Mouse (Mus musculus) heart, adult 2 months (tissue): ENCODE measurements at regions not wholly inside any gene's neighbourhood (a gene's known extent, or its start where the extent isn't known, plus 50 kb on each side); places are given as distances from the start of the nearest gene placed in this dataset.
A peak's percentile ranks its signal among the peaks of the same experiment; 100 is the strongest.

Experiments
- DNase-seq, 2 experiments: peaks; one replicate each; pipeline ENCODE4 v3.0.0; 2021
- H3K27ac ChIP-seq: fragments of 200-600 bp; 2 replicates; pipeline ENCODE4 v1.8.1; 2022
- H3K27me3 ChIP-seq: fragments of 200-500 bp; 2 replicates; pipeline ENCODE4 v1.6.1; 2012; ENCODE audit warnings: mild to moderate bottlenecking, low read length, inconsistent platforms, mixed read lengths; ENCODE audit not compliant: control insufficient read depth, insufficient read depth
- H3K36me3 ChIP-seq: fragments of 200-500 bp; 2 replicates; pipeline ENCODE4 v1.6.1; 2012; ENCODE audit warnings: low read length, inconsistent platforms; ENCODE audit not compliant: control insufficient read depth, insufficient read depth
- H3K4me1 ChIP-seq: fragments of 200-500 bp; 2 replicates; pipeline ENCODE4 v1.6.1; 2011; ENCODE audit warnings: low read length; ENCODE audit not compliant: control insufficient read depth, insufficient read depth
- H3K4me3 ChIP-seq: fragments of 200-600 bp; 2 replicates; pipeline ENCODE4 v1.8.1; 2022
- H3K79me2 ChIP-seq: fragments of 200-500 bp; replicated peaks from 2 replicates; pipeline ENCODE4 v1.6.1; 2012; ENCODE audit warnings: mild to moderate bottlenecking, inconsistent platforms, low read length, moderate library complexity, mixed read lengths; ENCODE audit not compliant: control insufficient read depth, insufficient read depth
- H3K9ac ChIP-seq: fragments of 200-500 bp; 2 replicates; pipeline ENCODE4 v1.6.1; 2012; ENCODE audit warnings: low read depth, mild to moderate bottlenecking, control low read depth, inconsistent platforms, low read length, mixed read lengths
- CTCF ChIP-seq: fragments of 200-600 bp; IDR thresholded peaks from 2 replicates; pipeline ENCODE4 v1.8.1; 2022; ENCODE audit warnings: antibody characterized with exemption, mild to moderate bottlenecking, moderate library complexity
- EP300 ChIP-seq: fragments of 200-500 bp; IDR thresholded peaks from 2 replicates; pipeline ENCODE4 v1.6.1; 2011; ENCODE audit warnings: low read depth, low read length, control low read depth; ENCODE audit not compliant: insufficient read depth
- POLR2A ChIP-seq: fragments of 200-500 bp; IDR thresholded peaks from 2 replicates; pipeline ENCODE4 v1.6.1; 2011; ENCODE audit warnings: mild to moderate bottlenecking, low read depth, low read length, control low read depth; ENCODE audit not compliant: insufficient read depth
- WGBS: fragments of 180-500 bp; shearing (Covaris S2); methylation state at CpG from one replicate; pipeline ENCODE4 v1.1.7; 2018; 5-methylcytosine and 5-hydroxymethylcytosine counted together
- intact Hi-C: fragments of 180-260 bp; cut with DNase I; formaldehyde crosslinking; loops from one replicate; pipeline ENCODE4 v1.15.1; 2025

- no peaks in the 10 kb centered on the region for H3K36me3 ChIP-seq
- no peak overlapping the region for H3K27ac ChIP-seq
Measured at GRCm38 (mm10) chr13:107458730-107459129, 436.8 kb upstream of the Kif2a start.

GRCm38 (mm10) chr13:107457270-107457669, 435.3 kb upstream of the Kif2a start:
- Histone ChIP-seq H3K9ac (no peak overlapping the region), H3K27me3 (no peaks in the 10 kb centered on the region), H3K36me3 (no peaks in the 10 kb centered on the region), H3K79me2 (no peaks in the 10 kb centered on the region), H3K27ac (no peak overlapping the region), H3K4me1 (no peaks in the 10 kb centered on the region), H3K4me3 (no peak overlapping the region)
- WGBS, result 74% methylated on average over 10 of the region's 10 CpGs
- TF ChIP-seq POLR2A (no peak), EP300 (no peak), CTCF (no peak)
- intact Hi-C loops, result no loop called here
- no peak for DNase-seq

More at GRCm38 (mm10) chr13:107458730-107459129, 436.8 kb upstream of the Kif2a start:
- 29% methylated on average over 4 of the region's 4 CpGs for WGBS
- Histone ChIP-seq H3K27me3 (no peaks in the 10 kb centered on the region), H3K9ac (no peak overlapping the region), H3K79me2 (no peaks in the 10 kb centered on the region), H3K4me1 (no peaks in the 10 kb centered on the region), H3K4me3 (no peak overlapping the region)
- peak in 1 of 2 experiments; percentile 10 for DNase-seq
- TF ChIP-seq CTCF (no peak), EP300 (no peak), POLR2A (no peak)
- intact Hi-C loops, result no loop called here

GRCm38 (mm10) chr13:107456394-107456793, 434.5 kb upstream of the Kif2a start:
- H3K4me1 ChIP-seq, result no peaks in the 10 kb centered on the region
- no peak overlapping the region for H3K9ac ChIP-seq
- 66% methylated on average over 2 of the region's 2 CpGs for WGBS
- DNase-seq, result no peak
- no peak for TF ChIP-seq POLR2A
- no peak for TF ChIP-seq EP300
- no peak for TF ChIP-seq CTCF
- no peaks in the 10 kb centered on the region for H3K27me3 ChIP-seq
- intact Hi-C loops, result no loop called here
- no peaks in the 10 kb centered on the region for H3K36me3 ChIP-seq
- H3K79me2 ChIP-seq, result no peaks in the 10 kb centered on the region
- no peak overlapping the region for H3K4me3 ChIP-seq
- no peak overlapping the region for H3K27ac ChIP-seq

- H3K36me3 ChIP-seq, result no peaks in the 10 kb centered on the region
- peak overlapping the region; percentile 13; the same call in 1 of the 2 replicates for H3K4me3 ChIP-seq
- no peaks in the 10 kb centered on the region for H3K79me2 ChIP-seq
- peak; percentile 48 to 54 for DNase-seq
- no peak overlapping the region for H3K9ac ChIP-seq
- WGBS, result 38% methylated on average over 11 of the region's 11 CpGs
- no peaks in the 10 kb centered on the region for H3K27me3 ChIP-seq
- no peak for TF ChIP-seq CTCF
- no peak for TF ChIP-seq EP300
- no peak for TF ChIP-seq POLR2A
- intact Hi-C loops, result no loop called here
- peak overlapping the region; percentile 38 for H3K27ac ChIP-seq
- peaks cover 1% of the 10 kb centered on the region; the same call in 1 of the 2 replicates for H3K4me1 ChIP-seq
Measured at GRCm38 (mm10) chr13:107449598-107450179, 427.8 kb upstream of the Kif2a start.

GRCm38 (mm10) chr13:107447813-107448212, 425.9 kb upstream of the Kif2a start:
- H3K27ac ChIP-seq, result no peak overlapping the region
- no peaks in the 10 kb centered on the region for H3K36me3 ChIP-seq
- H3K4me3 ChIP-seq, result no peak overlapping the region
- no peak for DNase-seq
- 74% methylated on average over 2 of the region's 2 CpGs for WGBS
- TF ChIP-seq POLR2A, result no peak
- intact Hi-C loops, result no loop called here
- no peaks in the 10 kb centered on the region for H3K79me2 ChIP-seq
- H3K4me1 ChIP-seq, result peaks cover 1% of the 10 kb centered on the region; the same call in 1 of the 2 replicates
- 0 out of 2 replicates have a peak, but pooled peaks cover 1% of the 10 kb centered on the region for H3K27me3 ChIP-seq
- no peak overlapping the region for H3K9ac ChIP-seq

GRCm38 (mm10) chr13:107419363-107420155, 397.6 kb upstream of the Kif2a start:
- TF ChIP-seq EP300 (no peak), POLR2A (no peak), CTCF (no peak)
- intact Hi-C loops, result no loop called here
- Histone ChIP-seq H3K27me3 (no peaks in the 10 kb centered on the region), H3K79me2 (no peaks in the 10 kb centered on the region), H3K36me3 (no peaks in the 10 kb centered on the region), H3K4me3 (no peak overlapping the region), H3K4me1 (no peaks in the 10 kb centered on the region), H3K27ac (no peak overlapping the region), H3K9ac (no peak overlapping the region)
- no peak for DNase-seq
- WGBS, result 73% methylated on average over 3 of the region's 3 CpGs
